Mouse (Mus musculus) MEL (cell line): ENCODE results near the gene Sbk1. TPM values are rescaled to one million over a fixed set of nuclear protein-coding genes. Genes with fewer than 3 reads are reported as not detected.

Experiments
- DNase-seq: peaks from one replicate; pipeline ENCODE4 v3.0.0; 2011; ENCODE audit warnings: low read depth, low spot score
- H3K27ac ChIP-seq: 2 replicates; pipeline ENCODE4 v1.5.1; 2012; ENCODE audit warnings: low read depth, mild to moderate bottlenecking, control low read depth, low read length, moderate library complexity; ENCODE audit not compliant: control insufficient read depth
- H3K27me3 ChIP-seq, 2 experiments: fragments of 150-350 bp in 1 of 2; sonication (generic) in 1 of 2; 2 replicates each; pipeline ENCODE4 v1.6.1; 2012; ENCODE audit warnings: low read length in 2 of 2, mild to moderate bottlenecking in 2 of 2, improper control_type of control experiment in 1 of 2, moderate library complexity in 1 of 2; ENCODE audit not compliant: insufficient read depth in 2 of 2, control insufficient read depth in 1 of 2
- H3K36me3 ChIP-seq, 2 experiments: 2 replicates each; pipeline ENCODE4 v1.6.1; 2012 to 2014; ENCODE audit warnings: low read length in 2 of 2, improper control_type of control experiment in 1 of 2, inconsistent platforms in 1 of 2, mild to moderate bottlenecking in 1 of 2; ENCODE audit not compliant: insufficient read depth in 2 of 2, control insufficient read depth in 1 of 2
- H3K4me1 ChIP-seq, 2 experiments: fragments of 150-350 bp in 1 of 2; sonication (generic) in 1 of 2; 2 replicates each; pipeline ENCODE4 v1.6.1; 2012; ENCODE audit warnings: low read length in 2 of 2, improper control_type of control experiment in 1 of 2, mild to moderate bottlenecking in 1 of 2; ENCODE audit not compliant: insufficient read depth in 2 of 2, control insufficient read depth in 1 of 2
- H3K4me3 ChIP-seq, 2 experiments: fragments of 150-350 bp in 1 of 2; sonication (generic) in 1 of 2; 2 replicates each; pipeline ENCODE4 v1.5.1; 2012; ENCODE audit warnings: low read depth in 2 of 2, low read length in 2 of 2, mild to moderate bottlenecking in 2 of 2, moderate library complexity in 2 of 2, control low read depth in 1 of 2, improper control_type of control experiment in 1 of 2; ENCODE audit not compliant: control insufficient read depth in 1 of 2, insufficient read depth in 1 of 2
- H3K79me2 ChIP-seq: 2 replicates; pipeline ENCODE4 v1.6.1; 2012; ENCODE audit warnings: mild to moderate bottlenecking, low read length, moderate library complexity; ENCODE audit not compliant: control insufficient read depth, poor library complexity, insufficient read depth
- H3K9ac ChIP-seq: 2 replicates; pipeline ENCODE4 v1.6.1; 2012; ENCODE audit warnings: low read depth, mild to moderate bottlenecking, control low read depth, low read length, moderate library complexity; ENCODE audit not compliant: control insufficient read depth, poor library complexity, severe bottlenecking
- H3K9me3 ChIP-seq: fragments of 150-350 bp; sonication (generic); replicated peaks from 2 replicates; pipeline ENCODE4 v1.6.1; 2012; ENCODE audit warnings: mild to moderate bottlenecking, low read length, improper control_type of control experiment, moderate library complexity; ENCODE audit not compliant: insufficient read depth
- BHLHE40 ChIP-seq: IDR thresholded peaks from 2 replicates; pipeline ENCODE4 v1.6.1; 2012; ENCODE audit warnings: low read depth, mild to moderate bottlenecking, inconsistent platforms, low read length, improper control_type of control experiment, borderline replicate concordance
- CHD1 ChIP-seq: IDR thresholded peaks from 2 replicates; pipeline ENCODE4 v1.6.1; 2012; ENCODE audit warnings: low read depth, mild to moderate bottlenecking, inconsistent platforms, low read length, improper control_type of control experiment
- CHD2 ChIP-seq: IDR thresholded peaks from 2 replicates; pipeline ENCODE4 v1.6.1; 2011; ENCODE audit warnings: low read length, improper control_type of control experiment
- CTCF ChIP-seq, 3 experiments: IDR thresholded peaks in 2 of 3; conservative IDR thresholded peaks in 1 of 3; 2 replicates each; pipeline ENCODE4 v1.5.1; 2011 to 2012; ENCODE audit warnings: low read length in 3 of 3, low read depth in 2 of 3, mild to moderate bottlenecking in 2 of 3, improper control_type of control experiment in 1 of 3, inconsistent platforms in 1 of 3, mixed read lengths in 1 of 3, moderate library complexity in 1 of 3; ENCODE audit not compliant: control insufficient read depth in 1 of 3, insufficient read depth in 1 of 3, poor library complexity in 1 of 3, severe bottlenecking in 1 of 3
- E2F4 ChIP-seq: IDR thresholded peaks from 2 replicates; pipeline ENCODE4 v1.6.1; 2011; ENCODE audit warnings: low read depth, low read length, improper control_type of control experiment, borderline replicate concordance
- EP300 ChIP-seq, 2 experiments: IDR thresholded peaks; 2 replicates each; pipeline ENCODE4 v1.6.1; 2011; ENCODE audit warnings: improper control_type of control experiment in 2 of 2, low read length in 2 of 2, low read depth in 1 of 2, mild to moderate bottlenecking in 1 of 2
- ETS1 ChIP-seq: IDR thresholded peaks from 2 replicates; pipeline ENCODE4 v1.6.1; 2012; ENCODE audit warnings: low read depth, mild to moderate bottlenecking, inconsistent platforms, low read length, improper control_type of control experiment, moderate library complexity
- HCFC1 ChIP-seq: IDR thresholded peaks from 2 replicates; pipeline ENCODE4 v1.6.1; 2012; ENCODE audit warnings: low read depth, mild to moderate bottlenecking, inconsistent platforms, low read length, improper control_type of control experiment, moderate library complexity
- JUND ChIP-seq: IDR thresholded peaks from 2 replicates; pipeline ENCODE4 v1.6.1; 2011; ENCODE audit warnings: low read depth, mild to moderate bottlenecking, improper control_type of control experiment, low read length
- MAZ ChIP-seq: IDR thresholded peaks from 2 replicates; pipeline ENCODE4 v1.6.1; 2012; ENCODE audit warnings: low read depth, mild to moderate bottlenecking, inconsistent platforms, low read length, improper control_type of control experiment
- MYB ChIP-seq: IDR thresholded peaks from 2 replicates; pipeline ENCODE4 v1.6.1; 2011; ENCODE audit warnings: mild to moderate bottlenecking, low read depth, low read length, improper control_type of control experiment
- NELFE ChIP-seq: IDR thresholded peaks from 2 replicates; pipeline ENCODE4 v1.6.1; 2011; ENCODE audit warnings: low read depth, low read length, improper control_type of control experiment
- POLR2A ChIP-seq, 2 experiments: IDR thresholded peaks; 2 replicates each; pipeline ENCODE4 v1.6.1; 2011 to 2012; ENCODE audit warnings: low read length in 2 of 2, mild to moderate bottlenecking in 2 of 2, control low read depth in 1 of 2, improper control_type of control experiment in 1 of 2, low read depth in 1 of 2, moderate library complexity in 1 of 2; ENCODE audit not compliant: control insufficient read depth in 1 of 2, insufficient read depth in 1 of 2, poor library complexity in 1 of 2
- POLR2AphosphoS5 ChIP-seq: IDR thresholded peaks from 2 replicates; pipeline ENCODE4 v1.6.1; 2012; ENCODE audit warnings: low read depth, borderline replicate concordance, mild to moderate bottlenecking, inconsistent platforms, low read length, moderate library complexity, mixed read lengths
- RCOR1 ChIP-seq: IDR thresholded peaks from 2 replicates; pipeline ENCODE4 v1.6.1; 2012; ENCODE audit warnings: low read depth, mild to moderate bottlenecking, inconsistent platforms, low read length, improper control_type of control experiment
- SIN3A ChIP-seq: IDR thresholded peaks from 2 replicates; pipeline ENCODE4 v1.6.1; 2012; ENCODE audit warnings: low read length, improper control_type of control experiment, inconsistent platforms
- SMC3 ChIP-seq: IDR thresholded peaks from 2 replicates; pipeline ENCODE4 v1.6.1; 2011; ENCODE audit warnings: low read depth, low read length, improper control_type of control experiment
- TAL1 ChIP-seq: IDR thresholded peaks from 2 replicates; pipeline ENCODE4 v1.6.1; 2012; ENCODE audit warnings: mild to moderate bottlenecking, inconsistent platforms, low read length, moderate library complexity, mixed read lengths
- TBP ChIP-seq: IDR thresholded peaks from 2 replicates; pipeline ENCODE4 v1.8.0; 2011; ENCODE audit warnings: low read depth, low read length, improper control_type of control experiment
- TCF12 ChIP-seq: IDR thresholded peaks from 2 replicates; pipeline ENCODE4 v1.6.1; 2014; ENCODE audit warnings: low read depth, mild to moderate bottlenecking, inconsistent platforms, low read length, improper control_type of control experiment, moderate library complexity
- UBTF ChIP-seq: IDR thresholded peaks from 2 replicates; pipeline ENCODE4 v1.6.1; 2012; ENCODE audit warnings: low read depth, mild to moderate bottlenecking, inconsistent platforms, low read length, improper control_type of control experiment, moderate library complexity, borderline replicate concordance; ENCODE audit not compliant: insufficient read depth
- USF1 ChIP-seq: IDR thresholded peaks from 2 replicates; pipeline ENCODE4 v1.6.1; 2014; ENCODE audit warnings: low read depth, mild to moderate bottlenecking, inconsistent platforms, low read length, improper control_type of control experiment, moderate library complexity
- USF2 ChIP-seq, 2 experiments: IDR thresholded peaks; 2 replicates each; pipeline ENCODE4 v1.6.1; 2011 to 2012; ENCODE audit warnings: improper control_type of control experiment in 2 of 2, low read length in 2 of 2, borderline replicate concordance in 1 of 2, inconsistent platforms in 1 of 2, low read depth in 1 of 2, mild to moderate bottlenecking in 1 of 2; ENCODE audit not compliant: insufficient read depth in 1 of 2
- ZC3H11A ChIP-seq: IDR thresholded peaks from 2 replicates; pipeline ENCODE4 v1.6.1; 2012; ENCODE audit warnings: low read depth, mild to moderate bottlenecking, inconsistent platforms, low read length, improper control_type of control experiment
- ZKSCAN1 ChIP-seq: IDR thresholded peaks from 2 replicates; pipeline ENCODE4 v1.6.1; 2012; ENCODE audit warnings: low read depth, mild to moderate bottlenecking, inconsistent platforms, low read length, improper control_type of control experiment, moderate library complexity
- ZMIZ1 ChIP-seq: IDR thresholded peaks from 2 replicates; pipeline ENCODE4 v1.6.1; 2012; ENCODE audit warnings: low read depth, mild to moderate bottlenecking, inconsistent platforms, low read length, improper control_type of control experiment, moderate library complexity
- ZNF384 ChIP-seq: IDR thresholded peaks from 2 replicates; pipeline ENCODE4 v1.6.1; 2012; ENCODE audit warnings: low read depth, mild to moderate bottlenecking, inconsistent platforms, low read length, improper control_type of control experiment
- polyA plus RNA-seq, 2 experiments: library from polyadenylated mRNA; stranded (reverse) in 1 of 2; unstranded in 1 of 2; fragments of >175 nt in 1 of 2; fragments of >200 nt in 1 of 2; gene quantifications; 2 replicates each; pipeline versions ENCODE4 v1.2.1 to v1.2.4; 2012; ENCODE audit warnings: low replicate concordance in 2 of 2, low read depth in 1 of 2; ENCODE audit not compliant: insufficient read length in 2 of 2, insufficient read depth in 1 of 2, missing spikeins in 1 of 2
- total RNA-seq: library from RNA; depleted of rRNA; stranded (reverse); fragments of 300-350 nt; gene quantifications from 2 replicates; pipeline ENCODE4 v1.2.3, GENCODE M21; 2012

The Sbk1 gene
- total and polyA plus RNA-seq, 3 experiments, result 3.9 to 5.4 TPM; not detected in 1

DNA sequence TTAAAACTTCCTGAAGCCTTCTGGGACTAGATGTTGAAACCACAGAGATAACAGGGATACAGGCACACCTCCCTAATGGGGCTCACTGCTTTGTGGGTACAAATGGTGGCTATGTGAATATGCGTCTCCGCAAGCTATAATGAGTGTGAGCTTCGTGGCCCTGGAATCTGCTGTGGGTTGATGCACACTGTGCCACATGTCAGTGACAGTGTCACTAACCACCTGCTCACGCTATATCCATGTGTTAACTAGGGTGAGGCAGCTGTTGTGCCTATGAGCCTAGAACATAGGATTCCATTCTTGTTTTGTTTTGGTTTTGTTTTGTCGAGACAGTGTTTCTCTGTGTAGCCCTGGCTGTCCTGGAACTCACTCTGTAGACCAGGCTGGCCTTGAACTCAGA is 20.2 kb upstream of the Sbk1 start:
- Histone ChIP-seq H3K27ac (no peak overlapping the region), H3K79me2 (no peaks in the 10 kb centered on the region), H3K9me3 (no peaks in the 10 kb centered on the region)
- TF ChIP-seq NELFE (no peak), ETS1 (no peak), USF1 (no peak), BHLHE40 (no peak), CHD2 (no peak), UBTF (no peak), RCOR1 (no peak), ZMIZ1 (no peak), MAZ (no peak), USF2 (IDR thresholded peaks at IDR 0.05; ENCODE audit: borderline replicate concordance in 1 of 2, insufficient read depth in 1 of 2, low read depth in 1 of 2, low read length in 2 of 2) (no peak), JUND (no peak), CHD1 (no peak), ZNF384 (no peak), EP300 (IDR thresholded peaks at IDR 0.05; ENCODE audit: low read depth in 1 of 2, low read length in 2 of 2) (no peak), POLR2AphosphoS5 (no peak), HCFC1 (no peak), TAL1 (no peak), TCF12 (no peak), SMC3 (no peak)
- TF ChIP-seq, all 39 proteins: peak for 0
- Histone ChIP-seq H3K9ac (no peak overlapping the region), H3K4me3 (no peak overlapping the region), H3K27me3 (peaks cover 0 to 6% of the 10 kb centered on the region in 2 experiments; a peak in 3 of 4 replicates), H3K36me3 (no peaks in the 10 kb centered on the region), H3K4me1 (no peaks in the 10 kb centered on the region)
- no peak for DNase-seq

DNA sequence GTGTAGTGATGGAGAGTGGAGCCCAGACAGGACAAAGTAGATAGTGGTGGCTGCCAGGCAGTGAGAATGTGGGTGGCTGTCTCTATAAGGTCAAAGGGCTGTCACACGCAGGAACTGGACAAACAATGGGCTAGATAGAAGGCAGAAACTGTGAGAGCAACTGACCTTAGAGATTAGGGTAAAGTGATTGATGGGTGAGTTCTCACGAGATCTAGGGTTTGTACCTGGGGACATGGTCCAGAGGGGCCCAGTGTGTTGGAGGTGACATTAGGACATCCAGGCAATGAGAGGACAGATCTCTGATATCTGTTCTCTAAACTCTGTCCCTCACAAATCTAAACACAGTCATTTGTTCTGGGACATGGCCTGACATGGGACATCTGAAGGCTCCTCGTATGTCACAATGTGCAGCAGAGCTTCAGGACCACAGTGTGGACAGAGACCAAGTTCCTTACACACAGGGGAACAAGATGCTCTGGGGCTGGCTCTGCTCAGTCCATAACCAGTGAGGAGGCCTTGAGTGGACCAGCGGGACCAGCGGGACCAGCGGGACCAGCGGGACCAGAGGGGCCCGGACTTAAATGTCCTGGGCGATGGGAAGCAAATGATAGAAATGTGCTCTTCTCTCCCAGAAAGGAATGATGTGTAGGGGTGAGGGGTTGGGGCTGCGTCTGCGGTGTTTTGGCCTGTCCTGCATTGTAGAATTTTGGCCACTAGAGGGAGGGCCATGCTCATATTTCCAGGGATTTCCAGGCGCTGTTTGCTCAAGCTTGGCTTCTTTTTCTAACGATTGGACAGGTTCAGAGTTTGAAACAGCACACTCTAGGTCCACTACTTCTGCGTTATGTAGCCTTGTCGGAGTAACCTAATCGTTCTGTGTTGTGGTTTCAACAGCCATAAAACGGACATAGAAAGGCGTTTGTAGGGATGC is 11.9 kb upstream of the Sbk1 start:
- H3K9me3 ChIP-seq, result no peaks in the 10 kb centered on the region
- no peak for TF ChIP-seq ETS1
- TF ChIP-seq SMC3, result peak; percentile 97
- TF ChIP-seq POLR2A (IDR thresholded peaks at IDR 0.05; ENCODE audit: control insufficient read depth in 1 of 2, insufficient read depth in 1 of 2, low read depth in 1 of 2, low read length in 2 of 2, poor library complexity in 1 of 2), result no peak
- TF ChIP-seq JUND, result no peak
- TF ChIP-seq E2F4, result no peak
- TF ChIP-seq BHLHE40, result 0 out of 2 replicates have a peak, but pooled peaks have one; percentile 28
- TF ChIP-seq MYB, result no peak
- TF ChIP-seq ZNF384, result peak; percentile 57; the same call in 1 of the 2 replicates
- no peak for TF ChIP-seq ZKSCAN1
- TF ChIP-seq SIN3A, result peak; percentile 59; the same call in 1 of the 2 replicates
- peak; percentile 85 to 99 (median 87) for TF ChIP-seq CTCF (IDR thresholded peaks at IDR 0.05 in 2 of 3, conservative IDR thresholded peaks at IDR 0.05 in 1 of 3; ENCODE audit: control insufficient read depth in 1 of 3, insufficient read depth in 1 of 3, low read depth in 2 of 3, low read length in 3 of 3, poor library complexity in 1 of 3, severe bottlenecking in 1 of 3)
- TF ChIP-seq MAZ, result peak; percentile 52; the same call in 1 of the 2 replicates
- TF ChIP-seq TBP, result no peak
- peak; percentile 99 for TF ChIP-seq ZC3H11A
- no peaks in the 10 kb centered on the region; a peak in 1 of 4 replicates for H3K27me3 ChIP-seq
- DNase-seq, result peak; percentile 77
- H3K4me1 ChIP-seq, result peaks cover 0 to 7% of the 10 kb centered on the region in 2 experiments; a peak in 1 of 4 replicates
- H3K79me2 ChIP-seq, result no peaks in the 10 kb centered on the region
- peaks cover 0 to 3% of the 10 kb centered on the region in 2 experiments; a peak in 1 of 4 replicates for H3K36me3 ChIP-seq
- H3K9ac ChIP-seq, result no peak overlapping the region
- H3K27ac ChIP-seq, result no peak overlapping the region
- no peak overlapping the region for H3K4me3 ChIP-seq
